Mouse (Mus musculus): ENCODE measurements at regions not wholly inside any gene's neighbourhood (a gene's known extent, or its start where the extent isn't known, plus 50 kb on each side); places are given as distances from the start of the nearest gene placed in this dataset.

DNA sequence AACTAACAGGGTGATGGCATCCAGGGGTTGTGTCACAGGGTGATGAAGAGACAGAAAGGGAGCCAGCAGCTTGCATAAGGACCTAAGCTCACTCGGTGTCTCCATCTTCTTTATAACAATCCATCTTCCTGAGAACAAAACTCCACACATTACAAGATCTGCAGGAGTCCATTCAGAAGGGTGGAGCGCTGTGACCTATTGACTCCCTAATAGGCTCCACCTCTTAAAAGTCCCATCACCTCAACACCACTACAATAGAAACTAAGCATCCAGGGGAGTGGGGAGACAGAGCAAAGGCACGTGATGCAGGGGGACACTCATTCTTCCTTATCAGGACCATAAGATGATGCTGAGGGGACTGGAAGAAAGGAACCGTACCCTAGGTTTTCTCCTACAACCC lies 224.5 kb upstream of the Irx5 start:
- DNase-seq (ENCODE audit: low spot score) = peak; percentile 32

GRCm38 (mm10) chr8:92132526-92132925 lies 224.9 kb upstream of the Irx5 start:
- no peak for DNase-seq (ENCODE audit: low spot score)

DNA sequence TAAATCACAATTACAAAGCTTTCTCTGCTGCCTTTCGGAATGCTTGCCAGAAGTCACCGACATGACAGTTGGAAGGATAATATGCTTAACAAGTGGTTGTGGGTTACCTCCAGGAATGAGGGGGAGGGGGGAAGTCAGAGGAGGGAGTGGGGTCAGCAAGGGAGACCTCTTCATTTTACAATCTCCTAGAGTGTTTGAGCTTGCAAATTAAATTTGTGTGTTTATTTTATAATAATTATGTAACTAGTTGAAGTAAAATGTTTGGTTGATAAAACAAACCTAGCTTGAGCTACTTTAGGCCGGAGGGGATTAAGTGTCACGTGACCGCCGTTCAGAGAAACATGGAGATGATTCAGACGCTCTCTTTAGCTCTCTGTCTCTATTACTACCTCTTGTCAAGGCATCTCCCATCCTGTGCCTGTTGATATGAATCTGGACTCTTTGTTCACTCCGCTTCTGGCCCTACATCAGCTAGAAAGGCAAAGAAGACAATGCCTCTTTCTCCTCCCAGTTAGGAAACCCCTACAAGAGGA lies 227.3 kb upstream of the Irx5 start:
- no peak for DNase-seq (ENCODE audit: low spot score)

GRCm38 (mm10) chr8:92129241-92130015 lies 228.0 kb upstream of the Irx5 start:
- DNase-seq (ENCODE audit: low spot score) = no peak

- DNase-seq (ENCODE audit: low spot score) = no peak
These were observed 231.8 kb upstream of the Irx5 start for GRCm38 (mm10) chr8:92125631-92126030.

DNA sequence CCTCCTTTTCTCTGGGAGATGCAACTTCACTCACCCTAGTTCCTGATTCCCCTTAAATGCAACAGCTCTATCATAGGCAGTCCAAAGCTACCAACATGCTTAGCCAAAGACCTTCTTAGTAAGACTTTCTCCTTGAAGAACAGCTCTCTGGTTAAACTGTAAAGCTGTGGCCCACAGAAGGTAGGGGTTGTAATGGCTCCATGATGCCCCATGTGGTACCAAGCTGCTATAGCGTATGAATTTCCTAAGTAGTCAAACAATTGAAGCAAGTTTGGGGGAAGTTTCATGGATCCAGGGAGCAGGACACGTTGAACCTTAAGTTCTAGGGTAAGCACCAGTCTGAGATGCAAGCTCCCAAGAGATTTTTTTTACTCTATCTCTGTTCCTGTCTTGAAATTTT lies 236.1 kb upstream of the Irx5 start:
- peak; percentile 25 for DNase-seq (ENCODE audit: low spot score)

GRCm38 (mm10) chr8:92115479-92116267 lies 241.8 kb upstream of the Irx5 start:
- peak; percentile 51 for DNase-seq (ENCODE audit: low spot score)

DNA sequence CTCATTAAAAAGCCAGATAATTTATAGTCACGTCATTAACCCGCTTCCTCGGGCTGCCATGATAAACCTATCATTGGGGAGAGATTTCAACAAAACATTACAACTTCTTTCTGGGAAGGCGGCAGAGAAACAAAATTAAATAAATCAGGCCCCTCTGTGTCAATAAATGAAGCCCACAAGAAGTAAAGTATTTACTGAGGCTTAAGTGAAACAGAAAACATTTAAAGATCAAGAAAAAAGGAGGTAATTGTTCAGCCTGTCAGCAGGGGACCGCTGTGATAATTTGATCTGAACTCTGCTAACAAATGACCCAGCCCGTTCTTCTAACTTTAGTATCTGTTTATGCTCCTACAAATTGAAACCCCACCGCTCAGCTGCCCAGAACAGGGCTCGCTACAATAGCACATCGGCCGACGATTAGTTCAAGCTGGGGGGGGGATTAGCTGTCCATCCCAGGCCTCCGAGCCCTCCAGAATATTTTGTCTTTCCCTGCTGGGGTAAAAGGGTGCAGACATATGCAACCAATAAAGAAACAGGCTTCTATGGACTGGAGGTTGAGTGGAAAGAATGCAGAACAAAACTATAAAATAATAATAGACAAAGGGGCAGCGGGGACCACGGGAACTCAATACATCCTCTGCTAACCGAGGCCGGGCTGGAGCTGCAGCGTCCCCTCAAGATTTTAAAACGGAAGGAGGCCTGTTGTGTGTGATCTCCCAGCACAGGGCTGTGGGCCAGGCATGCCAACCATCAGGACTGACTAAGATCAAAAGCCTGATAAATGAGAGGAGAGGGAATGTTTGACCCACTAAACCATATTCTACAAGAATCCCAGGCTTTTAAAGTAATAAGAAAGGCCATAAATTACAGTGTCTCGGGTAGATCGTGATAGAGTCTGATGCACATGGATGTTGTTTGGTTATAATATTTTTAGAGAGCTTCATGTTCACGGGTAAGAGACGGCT lies 242.8 kb upstream of the Irx5 start:
- DNase-seq (ENCODE audit: low spot score) = peak; percentile 39

GRCm38 (mm10) chr8:92113901-92114300 lies 243.5 kb upstream of the Irx5 start:
- DNase-seq (ENCODE audit: low spot score) = peak; percentile 53

- no peak for DNase-seq (ENCODE audit: low spot score)
These were observed 244.0 kb upstream of the Irx5 start for GRCm38 (mm10) chr8:92113386-92113785.

GRCm38 (mm10) chr8:92104561-92104960 lies 252.9 kb upstream of the Irx5 start:
- DNase-seq (ENCODE audit: low spot score) = no peak

DNA sequence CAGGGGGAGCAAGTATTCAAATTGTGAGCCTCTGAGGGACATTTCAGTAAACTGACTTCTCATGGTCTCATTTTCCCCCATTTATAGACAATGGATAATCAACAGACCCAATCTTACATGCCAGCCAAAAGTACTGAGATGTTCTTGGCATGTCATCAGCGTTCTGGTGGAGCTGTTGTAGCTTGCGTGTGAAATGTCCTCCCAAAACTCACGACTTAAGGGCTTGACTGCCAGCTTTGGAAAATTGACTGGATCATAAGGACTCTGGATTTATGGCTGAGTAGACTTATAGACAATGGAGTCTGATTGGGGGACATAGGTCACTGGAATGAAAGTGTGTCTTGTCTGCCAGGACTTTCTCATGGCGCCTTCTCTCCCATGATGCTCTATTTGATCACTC lies 254.9 kb upstream of the Irx5 start:
- no peak for DNase-seq (ENCODE audit: low spot score)

- DNase-seq (ENCODE audit: low spot score) = peak; percentile 31
These were observed 262.1 kb upstream of the Irx5 start for GRCm38 (mm10) chr8:92095276-92095675.

- no peak for DNase-seq (ENCODE audit: low spot score)
These were observed 273.3 kb upstream of the Irx5 start for GRCm38 (mm10) chr8:92084124-92084523.

DNA sequence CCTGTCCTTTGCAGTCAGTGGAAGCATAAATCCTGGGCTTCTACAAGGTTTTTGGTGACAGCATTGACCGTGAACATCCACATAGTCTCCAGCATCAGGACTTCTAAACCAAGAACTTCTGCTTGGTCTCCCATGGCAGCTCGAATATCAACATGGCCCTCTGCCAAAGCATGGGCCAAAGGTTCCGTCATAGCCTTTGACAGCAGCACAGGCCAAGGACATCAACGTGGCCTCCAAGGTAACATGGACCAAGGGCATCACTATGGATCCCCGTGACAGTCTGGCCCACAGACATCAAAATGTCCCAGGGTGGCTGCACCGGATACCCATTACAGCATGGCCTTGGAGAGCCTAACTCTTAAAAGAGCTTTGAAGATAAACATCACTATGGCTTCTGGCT lies 275.5 kb upstream of the Irx5 start:
- no peak for DNase-seq (ENCODE audit: low spot score)

DNA sequence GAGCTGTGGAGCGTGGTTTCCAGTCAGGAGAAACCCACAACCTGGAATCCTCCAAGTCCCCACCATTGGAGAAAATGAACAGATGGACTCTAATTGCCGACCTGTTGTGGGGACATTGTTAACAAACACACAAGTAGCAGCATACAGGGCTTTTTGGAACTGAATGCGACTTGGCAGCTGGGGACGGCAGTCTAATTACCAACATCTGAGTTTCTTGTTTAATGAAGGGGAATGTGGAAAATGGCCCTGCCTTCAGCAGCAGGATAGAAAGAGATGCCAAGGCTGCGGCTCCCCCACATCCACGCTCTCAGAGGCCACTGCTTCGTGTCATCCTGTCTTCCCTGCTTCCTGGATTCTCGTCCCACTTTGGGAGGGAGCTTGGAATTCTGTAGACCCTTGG lies 276.6 kb upstream of the Irx5 start:
- peak; percentile 54 for DNase-seq (ENCODE audit: low spot score)

DNA sequence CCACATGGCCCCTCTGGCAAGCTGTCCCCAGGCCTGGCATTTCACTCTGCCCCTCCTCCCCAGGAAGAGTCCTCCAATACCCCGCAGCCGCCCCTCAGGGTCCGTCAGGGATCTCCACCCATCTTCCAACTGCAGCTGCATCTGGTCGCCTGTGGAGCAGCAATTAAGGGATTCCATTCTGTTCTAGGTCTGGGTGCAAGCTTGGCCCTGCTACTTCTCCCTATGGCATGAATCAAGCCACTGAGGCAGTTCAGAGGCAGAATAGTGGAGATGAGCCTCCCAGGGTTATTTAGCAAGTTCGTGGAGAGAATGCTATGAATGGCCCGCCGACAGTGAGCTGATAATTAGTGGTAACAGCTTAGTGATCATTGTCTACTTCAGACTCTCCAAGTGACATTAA lies 275.7 kb upstream of the Irx3 start:
- DNase-seq (ENCODE audit: low spot score) = no peak

DNA sequence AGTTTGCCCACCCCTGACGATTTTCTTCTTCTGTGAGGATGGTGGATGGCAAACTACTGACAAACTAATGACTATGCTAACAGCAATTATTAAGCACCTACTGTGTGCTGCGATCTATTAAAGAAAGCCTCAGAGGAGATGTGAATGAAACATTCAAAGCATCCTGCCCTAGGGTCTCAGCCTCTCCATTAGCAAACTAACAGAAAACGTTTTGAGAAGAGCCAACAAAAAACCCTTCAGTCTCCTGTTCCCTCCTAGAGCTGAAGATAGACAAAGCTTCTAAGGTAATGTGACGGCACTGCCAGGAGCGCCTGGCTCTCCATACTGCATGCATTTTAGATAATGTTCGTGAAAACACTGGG lies 270.4 kb upstream of the Irx3 start:
- DNase-seq (ENCODE audit: low spot score) = no peak

DNA sequence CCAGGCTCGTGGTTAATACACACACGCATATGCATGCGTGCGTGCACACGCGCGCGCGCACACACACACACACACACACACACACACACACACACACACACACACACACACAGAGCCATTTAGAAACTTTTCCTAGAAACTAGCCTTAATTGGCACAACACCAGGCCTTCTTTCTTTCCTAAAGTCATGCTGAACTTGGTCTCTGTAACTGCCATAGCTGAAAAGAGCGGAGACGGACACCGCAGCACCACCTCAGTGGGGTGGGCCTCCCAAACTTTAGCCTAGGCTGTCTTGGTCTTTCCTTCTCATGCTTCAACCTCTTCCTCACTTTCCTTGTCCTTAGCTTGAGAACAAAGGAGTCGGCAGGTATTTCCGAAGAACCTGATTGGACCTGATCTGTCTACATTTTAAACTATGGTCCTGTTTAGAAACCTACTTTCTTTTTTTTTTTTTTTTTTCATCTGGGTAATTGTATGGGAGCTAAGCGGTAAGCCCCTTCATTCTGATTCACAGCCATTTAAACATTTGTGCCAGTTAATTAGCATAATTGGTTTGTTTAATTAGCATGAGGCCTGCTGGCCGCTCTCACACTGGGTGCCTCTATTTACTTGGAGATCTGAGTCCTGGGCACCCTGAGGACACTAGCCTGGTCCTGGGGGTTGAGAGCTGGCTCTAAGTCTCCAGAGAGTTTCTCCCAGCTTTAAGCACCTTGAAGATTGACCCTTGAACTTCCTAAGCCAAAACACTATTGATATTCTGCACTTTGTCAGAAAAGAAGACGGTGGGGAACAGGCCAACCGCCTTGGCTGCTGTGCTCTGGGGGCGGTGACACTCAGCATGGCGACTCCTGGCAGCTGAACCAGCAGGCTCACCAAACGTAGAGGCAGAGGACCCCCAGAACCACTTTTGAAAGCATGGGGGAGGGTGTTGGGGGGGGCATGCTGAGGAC lies 269.7 kb upstream of the Irx3 start:
- DNase-seq (ENCODE audit: low spot score) = peak; percentile 41

DNA sequence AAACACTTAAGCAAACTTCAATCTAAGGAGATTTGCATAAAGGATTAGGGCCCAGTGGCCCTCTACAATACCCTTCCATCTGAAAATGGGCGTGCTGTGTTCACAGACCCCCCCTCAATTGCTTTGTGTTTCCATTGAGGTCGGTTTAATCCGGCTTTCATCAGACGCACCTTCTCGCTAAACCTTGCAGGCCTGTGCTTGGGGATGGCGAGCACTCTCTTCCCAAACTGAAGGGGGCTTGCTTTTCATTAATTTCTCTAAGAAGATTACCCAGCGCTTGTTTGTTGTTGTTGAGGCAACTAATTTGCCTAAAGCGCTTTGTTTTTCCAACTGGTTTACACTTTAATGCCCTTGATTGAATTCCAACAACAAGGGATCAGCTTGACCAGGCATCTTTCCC lies 268.8 kb upstream of the Irx3 start:
- DNase-seq (ENCODE audit: low spot score) = no peak

- DNase-seq (ENCODE audit: low spot score) = peak; percentile 50
These were observed 264.6 kb upstream of the Irx3 start for GRCm38 (mm10) chr8:92066435-92066834.

Measured in retina, embryonic 14.5 days (tissue).